Mouse (Mus musculus) erythroblast, embryonic 14.5 days (primary cell): ENCODE data around the gene Tspan3.

Source experiments
- GATA1 ChIP-seq: IDR thresholded peaks from 2 replicates; pipeline ENCODE4 v1.6.1; 2012; ENCODE audit warnings: low read length, inconsistent platforms, mixed read lengths
- TAL1 ChIP-seq: IDR thresholded peaks from 3 replicates; pipeline ENCODE4 v1.6.1; 2012; ENCODE audit warnings: low read length, inconsistent platforms, mixed read lengths

DNA sequence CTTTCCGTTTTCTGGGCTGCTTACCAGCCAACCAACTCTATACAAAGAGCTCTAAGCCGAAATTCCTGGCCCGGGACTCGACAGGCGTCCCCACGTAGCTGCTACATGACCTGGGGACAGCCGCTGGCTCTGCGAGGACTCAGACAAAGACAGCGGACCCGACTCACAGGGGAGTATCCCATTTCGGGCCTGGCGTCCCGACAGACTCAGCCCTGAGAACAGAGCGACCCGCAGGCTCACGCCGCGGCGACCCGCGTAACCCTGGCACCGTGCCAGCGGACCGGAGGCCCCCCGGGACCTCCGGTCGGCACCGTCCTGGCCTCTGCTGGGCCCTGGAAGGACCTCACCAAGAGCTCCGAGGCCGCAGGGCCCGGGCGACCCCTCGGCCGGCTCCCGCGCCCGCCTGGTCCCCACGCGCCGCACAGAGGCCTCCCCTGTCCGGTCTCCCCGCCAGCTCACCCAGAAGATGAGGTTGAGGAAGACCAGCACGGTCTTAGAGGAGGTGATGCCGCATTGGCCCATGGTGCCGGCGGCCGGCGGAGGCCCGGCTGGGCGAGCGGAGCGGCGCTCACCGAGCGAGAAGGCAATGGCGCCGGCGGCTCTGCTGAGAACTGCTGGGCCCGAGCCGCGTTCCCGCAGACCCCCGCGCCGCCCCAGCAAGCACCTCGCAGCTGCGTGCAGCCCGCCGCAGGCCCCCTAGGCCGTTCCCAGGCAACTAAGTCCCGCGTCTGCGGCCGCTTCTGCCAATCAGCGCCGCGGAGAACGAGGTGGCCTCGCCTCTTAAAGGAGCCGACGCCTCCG, 4.7 kb downstream of the Tspan3 start:
- TF ChIP-seq TAL1 (no peak), GATA1 (no peak)
